Mouse (Mus musculus) lung, postnatal 14 days (tissue): ENCODE results near the gene Map1lc3a.
A peak's percentile ranks its signal among the peaks of the same experiment; 100 is the strongest.

Experiments
- DNase-seq: peaks from one replicate; pipeline ENCODE4 v3.0.0; 2021

The Map1lc3a gene

GRCm38 (mm10) chr2:155276195-155276594 is at the start of gene Map1lc3a:
TSS of gene Map1lc3a (plus strand) at chr2:155276297.
- peak; percentile 98 for DNase-seq

- DNase-seq: no peak
Measured at GRCm38 (mm10) chr2:155235746-155236361, 40.2 kb upstream of the Map1lc3a start.

DNA sequence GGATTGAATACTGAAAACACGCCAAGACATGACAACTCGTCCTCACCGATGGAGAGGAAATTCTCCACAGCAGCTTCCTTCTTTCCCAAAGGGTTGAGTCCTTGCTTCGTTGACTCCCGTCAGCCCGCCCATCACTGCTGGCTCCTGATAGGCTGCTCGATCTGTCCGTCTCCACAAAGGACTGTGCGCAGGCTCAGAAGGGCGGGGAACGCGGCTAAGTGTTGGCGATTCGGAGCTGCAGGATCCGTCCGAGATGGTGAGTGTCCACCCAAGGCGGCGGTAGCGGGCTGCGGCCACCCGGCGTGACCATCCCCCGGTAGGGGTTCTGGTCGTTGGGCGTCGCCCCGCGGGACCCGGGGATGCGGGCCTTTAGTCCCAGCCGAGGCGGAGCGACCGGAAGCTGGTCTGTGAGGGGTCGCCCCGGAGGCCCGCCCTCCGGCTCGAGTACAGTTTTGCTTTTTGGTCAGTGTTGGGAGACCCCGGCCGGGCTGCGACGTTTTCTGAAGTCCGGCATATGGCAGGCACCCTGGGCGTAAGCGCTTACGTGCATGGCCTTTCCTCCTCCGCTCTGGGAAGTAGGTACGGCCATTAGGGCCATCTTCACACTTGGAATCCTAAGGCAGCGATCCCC is 39.6 kb upstream of the Map1lc3a start, which contains the start of gene Dynlrb1:
Dynlrb1 (plus strand) TSS at position 172 of the 631 bp plus-strand sequence.
- peak; percentile 100 for DNase-seq

- DNase-seq: no peak
Measured at GRCm38 (mm10) chr2:155237276-155237675, 38.8 kb upstream of the Map1lc3a start.

DNA sequence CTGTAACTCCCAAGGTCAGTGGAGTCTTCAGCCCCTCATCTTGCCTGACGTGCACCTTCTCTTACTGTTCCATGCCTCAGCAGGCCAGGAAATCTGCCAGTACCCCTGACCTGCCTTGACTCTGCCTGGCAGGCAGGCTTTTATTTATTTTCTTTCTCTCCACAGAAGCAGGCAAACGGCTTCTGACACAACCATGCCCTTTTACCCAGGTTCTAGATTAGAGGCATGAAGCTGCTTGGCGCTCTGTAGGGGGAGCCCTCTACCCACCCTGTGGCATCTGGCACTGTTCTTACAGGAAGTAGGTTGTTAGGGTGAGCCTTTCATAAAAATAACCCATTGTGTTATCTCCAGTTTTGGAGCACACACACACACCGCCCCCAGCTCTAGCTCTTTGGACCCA is 35.2 kb upstream of the Map1lc3a start:
- DNase-seq: peak; percentile 33

GRCm38 (mm10) chr2:155242296-155242855 is 33.7 kb upstream of the Map1lc3a start:
- peak; percentile 25 for DNase-seq

DNA sequence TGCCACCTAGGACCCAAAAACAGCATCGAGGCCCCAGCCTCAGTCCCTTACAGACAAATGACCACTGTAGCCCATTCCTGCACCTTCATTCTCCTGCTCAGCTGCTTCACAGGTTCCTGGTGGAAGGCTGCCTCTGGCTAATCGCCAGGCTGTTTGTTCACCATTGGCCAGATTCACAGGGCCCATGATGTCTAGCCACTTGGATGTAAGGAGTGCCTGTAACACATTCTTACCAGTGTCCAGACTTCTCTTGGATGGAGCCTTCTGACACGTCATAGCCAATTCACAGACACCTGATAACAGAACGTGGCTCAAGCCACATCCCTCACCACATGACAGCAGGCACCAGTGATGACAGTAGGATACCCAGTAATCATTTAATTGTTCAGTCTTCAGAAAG is 29.9 kb upstream of the Map1lc3a start:
- no peak for DNase-seq

- DNase-seq: no peak
Measured at GRCm38 (mm10) chr2:155248206-155248605, 27.9 kb upstream of the Map1lc3a start.

DNA sequence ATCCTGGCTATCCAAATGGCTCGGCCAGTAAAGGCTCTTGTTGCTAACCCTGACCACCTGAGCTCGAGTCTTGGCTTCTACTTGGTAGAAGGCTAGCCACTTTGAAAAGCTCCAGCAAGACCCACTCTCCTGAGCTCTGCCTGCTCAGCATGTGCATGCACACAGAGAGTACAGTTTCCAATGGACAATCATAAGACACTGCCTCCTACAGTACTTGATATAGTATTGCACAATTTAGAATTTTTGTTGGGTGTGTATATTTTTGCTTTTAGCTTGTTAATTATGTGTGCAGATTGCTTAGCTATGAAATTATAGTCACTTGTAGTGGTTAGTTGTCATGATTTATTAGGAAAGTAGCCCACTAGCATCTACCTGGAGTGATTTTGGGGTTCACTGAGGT is 27.4 kb upstream of the Map1lc3a start:
- DNase-seq: no peak

GRCm38 (mm10) chr2:155249588-155249987 is 26.5 kb upstream of the Map1lc3a start:
- DNase-seq: no peak

DNA sequence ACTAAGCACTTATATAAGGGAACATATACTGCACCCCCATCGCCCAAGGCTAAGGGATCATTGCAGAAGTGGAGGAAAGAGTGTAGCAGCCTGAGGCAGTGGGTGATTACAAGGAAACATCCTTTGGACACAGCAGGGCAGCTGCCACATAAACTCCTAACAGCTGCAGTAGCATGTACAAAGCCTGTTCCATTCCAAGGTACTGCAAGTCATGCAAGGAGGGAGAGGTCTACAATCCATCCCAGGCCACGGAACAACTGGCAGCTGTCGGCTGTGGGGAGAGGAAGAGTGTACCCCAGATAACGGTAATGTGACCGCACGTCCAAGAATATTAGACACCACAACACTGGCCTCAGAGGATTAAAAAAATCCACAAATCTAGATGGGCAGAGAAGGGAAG is 10.6 kb upstream of the Map1lc3a start:
- no peak for DNase-seq

DNA sequence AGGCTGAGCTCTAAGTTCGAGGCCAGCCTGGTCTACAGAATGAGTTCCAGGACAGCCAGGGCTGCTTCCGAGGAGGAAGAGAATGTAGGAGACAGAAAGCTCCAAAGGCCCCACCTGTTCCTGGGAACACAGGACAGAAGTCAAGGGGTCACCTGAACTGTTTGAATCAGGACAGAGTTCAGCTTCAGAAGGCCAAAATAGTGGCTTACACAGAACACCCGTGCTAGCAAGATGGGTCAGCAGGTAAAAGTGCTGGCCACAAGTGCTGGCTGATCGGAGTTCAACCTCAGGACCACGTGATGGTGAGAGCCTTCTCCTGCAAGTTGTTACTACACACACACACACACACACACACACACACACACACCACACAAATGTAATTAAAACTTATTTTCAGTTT is 9.2 kb upstream of the Map1lc3a start:
- DNase-seq: no peak

DNA sequence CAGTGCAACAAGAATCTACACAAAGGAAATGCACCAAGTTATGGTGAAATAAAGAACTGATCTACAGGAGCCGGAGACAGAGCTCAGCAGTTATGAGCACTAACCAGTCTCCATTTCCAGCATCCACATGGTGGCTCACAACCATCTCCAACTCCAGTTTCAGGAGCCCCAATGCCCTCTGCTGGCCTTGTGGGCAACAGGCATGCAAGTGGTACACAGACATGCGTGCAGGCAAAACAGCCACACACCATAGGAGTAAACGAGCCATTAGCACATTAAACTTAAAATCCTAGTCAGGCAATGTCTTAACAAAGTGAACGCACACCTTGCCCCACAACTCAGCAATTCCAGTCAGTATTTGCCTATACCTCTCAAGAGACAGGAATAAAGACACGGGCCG is 4.1 kb upstream of the Map1lc3a start:
- DNase-seq: no peak

DNA sequence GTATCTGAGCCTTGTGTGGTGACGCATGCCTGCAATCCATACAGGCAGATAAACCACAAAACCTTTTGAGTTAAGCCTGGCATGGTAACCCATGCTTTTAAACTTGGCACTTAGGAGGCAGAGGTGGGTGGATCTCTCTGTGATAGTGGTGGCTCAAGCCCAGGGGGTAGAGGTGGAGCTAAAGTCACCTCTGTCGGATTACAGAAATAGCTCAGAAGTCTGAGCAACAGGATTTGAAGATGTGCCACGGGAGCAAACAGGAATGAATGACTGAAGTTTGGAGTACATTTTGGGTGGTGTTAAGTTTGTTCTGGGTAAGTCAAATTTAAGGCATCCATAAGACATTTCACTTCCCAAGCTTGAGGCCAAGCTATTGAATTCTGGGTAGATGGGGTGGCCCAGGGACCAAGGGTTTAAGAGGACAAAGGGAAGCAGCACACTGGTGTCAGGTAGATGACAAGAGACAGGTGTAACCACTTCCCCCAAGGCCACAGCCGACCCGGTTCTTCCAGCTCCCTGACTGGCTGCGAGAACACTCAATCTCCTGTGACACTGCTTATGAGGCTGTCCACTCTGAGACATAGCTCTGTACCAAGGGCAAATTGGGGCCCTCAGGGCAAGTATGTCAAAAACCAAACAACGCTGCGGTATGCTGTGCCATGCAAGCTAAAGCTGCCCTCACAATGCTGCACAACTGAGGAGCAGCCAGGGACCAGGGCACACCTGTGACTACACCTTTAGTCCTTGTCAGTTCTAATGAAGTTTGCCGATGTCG is 3.5 kb upstream of the Map1lc3a start:
- no peak for DNase-seq

- DNase-seq: no peak
Measured at GRCm38 (mm10) chr2:155273603-155274002, 2.5 kb upstream of the Map1lc3a start.

GRCm38 (mm10) chr2:155276621-155277175 is 601 bp downstream of the Map1lc3a start:
- peak; percentile 73 for DNase-seq

DNA sequence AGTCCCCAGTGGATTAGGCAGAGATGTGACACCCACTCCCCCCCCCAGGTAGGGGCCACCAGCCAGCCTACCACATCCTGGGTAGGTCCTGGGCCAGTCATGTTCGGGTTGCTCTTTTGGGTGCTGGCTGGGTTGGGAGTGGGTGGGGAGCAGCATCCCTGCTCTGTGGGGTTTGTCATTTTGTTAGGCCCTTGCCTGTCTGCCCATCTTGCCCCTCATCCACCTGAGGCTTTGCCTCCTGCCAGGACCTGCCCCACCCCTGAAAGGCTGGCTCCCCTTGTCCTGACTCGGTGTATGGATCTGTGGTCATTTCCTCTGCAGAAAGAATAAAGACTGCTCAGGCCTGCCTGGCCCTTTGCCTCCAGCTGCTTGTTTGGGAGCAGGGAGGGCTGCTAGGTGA is 1.6 kb downstream of the Map1lc3a start:
- DNase-seq: no peak

DNA sequence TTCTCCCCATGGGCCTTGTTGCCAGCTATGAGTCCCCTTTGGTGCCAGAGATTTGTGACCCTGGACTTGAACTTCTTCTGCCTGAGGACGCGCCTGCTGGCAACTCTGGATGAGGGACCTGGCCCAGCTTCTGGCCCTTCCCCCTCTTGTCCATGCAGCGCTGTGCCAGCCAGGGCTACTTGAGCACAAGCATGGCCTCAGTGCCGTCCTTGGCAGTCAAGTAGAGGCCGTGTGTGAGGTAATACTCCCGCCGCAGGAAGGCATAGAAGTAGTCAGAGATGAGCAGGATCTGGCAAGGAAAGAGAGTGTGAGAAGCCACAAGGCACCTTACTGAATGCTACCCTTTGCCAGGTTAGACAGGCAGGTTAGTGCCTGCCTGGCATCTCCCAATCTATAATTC is 2.3 kb downstream of the Map1lc3a start:
- DNase-seq: peak; percentile 47

GRCm38 (mm10) chr2:155279163-155279562 is 3.1 kb downstream of the Map1lc3a start:
- no peak for DNase-seq

DNA sequence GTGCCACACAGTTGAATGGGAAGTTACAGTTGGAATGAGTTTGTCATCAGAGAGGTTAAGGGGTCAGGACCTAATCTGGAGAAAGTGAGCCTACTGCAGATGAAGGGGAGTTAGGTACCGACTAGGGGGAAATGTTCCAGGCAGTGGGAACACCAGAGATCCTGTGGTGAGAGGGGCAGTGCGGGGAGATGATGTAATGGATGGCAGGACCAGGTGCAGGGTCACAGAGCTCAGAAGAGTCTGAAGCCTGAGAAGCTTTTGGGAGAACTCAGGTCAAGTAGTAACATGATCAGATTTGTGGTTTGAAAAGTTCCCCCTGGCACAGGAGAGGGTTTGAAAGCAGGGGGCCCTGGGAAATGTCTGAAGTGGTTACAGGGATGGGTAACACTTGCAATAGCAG is 4.0 kb downstream of the Map1lc3a start:
- DNase-seq: no peak

DNA sequence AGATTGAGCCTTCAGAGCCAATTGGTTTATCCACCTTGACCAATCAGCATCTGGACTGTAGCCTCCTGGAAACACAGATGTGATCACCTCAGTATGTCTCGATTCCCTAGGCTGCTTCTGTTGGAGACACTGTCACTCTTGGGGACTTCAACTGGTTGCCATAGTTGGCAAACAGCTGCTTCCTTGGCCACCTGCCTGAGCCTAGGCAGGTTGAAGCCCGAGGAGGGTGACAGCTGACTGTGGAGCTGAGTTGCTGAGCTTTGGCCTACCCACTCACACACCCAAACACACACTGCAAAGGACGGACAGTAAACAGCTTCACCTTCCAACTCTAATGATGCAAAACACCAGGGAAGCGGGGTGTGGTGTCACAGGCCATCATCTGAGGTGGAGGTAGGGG is 7.7 kb downstream of the Map1lc3a start:
- peak; percentile 38 for DNase-seq

DNA sequence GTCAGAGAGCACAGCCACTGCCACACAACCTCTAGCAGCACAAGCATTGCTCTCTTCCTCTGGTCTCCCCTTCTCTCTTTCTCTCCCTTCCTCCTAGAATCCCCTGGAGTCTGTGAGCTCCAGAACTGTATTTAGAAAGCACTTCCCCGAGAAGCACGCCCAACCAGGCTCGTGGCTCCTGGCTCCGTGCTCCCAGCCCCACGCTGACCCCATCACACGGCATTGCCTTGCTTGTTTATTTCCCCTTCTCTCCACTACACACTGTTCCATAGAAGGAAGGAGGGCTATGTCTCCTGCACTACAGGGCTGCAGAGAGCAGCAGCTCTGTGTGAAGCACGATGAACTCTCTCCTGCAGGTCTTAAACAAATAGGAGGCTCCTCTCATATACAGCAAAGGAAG is 8.6 kb downstream of the Map1lc3a start:
- peak; percentile 39 for DNase-seq

DNA sequence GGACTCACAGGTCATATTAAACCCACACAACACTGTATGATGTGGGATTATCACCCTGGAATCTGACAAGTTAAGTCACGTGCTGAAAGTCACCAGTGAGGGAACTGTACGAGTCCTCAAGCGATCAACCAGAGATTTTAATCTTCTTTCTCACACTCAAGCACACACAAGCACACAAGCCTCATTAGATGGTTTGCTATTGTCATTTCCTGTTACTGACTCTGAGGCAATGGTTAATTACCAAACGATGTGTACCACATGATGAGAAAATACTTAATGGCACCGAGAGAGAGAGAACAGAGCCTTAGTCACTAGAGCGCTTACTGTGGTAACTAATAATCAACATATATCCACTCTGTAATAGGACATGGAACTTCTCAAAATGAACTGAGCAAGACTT is 9.6 kb downstream of the Map1lc3a start:
- no peak for DNase-seq
